Mouse (Mus musculus) midbrain, postnatal 0 days (tissue): Measurements from ENCODE around the gene Slc35d2. TPM values are rescaled to one million over a fixed set of nuclear protein-coding genes. Genes with fewer than 3 reads are reported as not detected.

ENCODE experiments used
- ATAC-seq: fragments of 200-750 bp; cut with Nextera tagmentation; 2 replicates; pipeline ENCODE4 v1.8.0; 2017; ENCODE audit warnings: moderate number of reproducible peaks, mild to moderate bottlenecking, moderate TSS enrichment, moderate library complexity; ENCODE audit not compliant: low FRiP score
- DNase-seq: peaks from one replicate; pipeline ENCODE4 v3.0.0-alpha.2; 2015; ENCODE audit warnings: low spot score
- H3K27ac ChIP-seq: fragments of 300-500 bp; sonication (generic); 2 replicates; pipeline ENCODE4 v1.5.1; 2014; ENCODE audit warnings: low read depth, mild to moderate bottlenecking, low read length, mixed read lengths
- H3K27me3 ChIP-seq: fragments of 300-500 bp; sonication (generic); 2 replicates; pipeline ENCODE4 v1.6.1; 2014; ENCODE audit warnings: low read length, control low read depth, mixed read lengths; ENCODE audit not compliant: insufficient read depth
- H3K36me3 ChIP-seq: fragments of 300-500 bp; sonication (generic); 2 replicates; pipeline ENCODE4 v1.6.1; 2014; ENCODE audit warnings: low read length, control low read depth, mixed read lengths; ENCODE audit not compliant: insufficient read depth
- H3K4me1 ChIP-seq: fragments of 300-500 bp; sonication (generic); 2 replicates; pipeline ENCODE4 v1.6.1; 2014; ENCODE audit warnings: mild to moderate bottlenecking, control low read depth, antibody characterized with exemption, low read length, mixed read lengths; ENCODE audit not compliant: insufficient read depth
- H3K4me2 ChIP-seq: fragments of 300-500 bp; sonication (generic); 2 replicates; pipeline ENCODE4 v1.6.1; 2014; ENCODE audit warnings: low read depth, mild to moderate bottlenecking, low read length, mixed read lengths; ENCODE audit not compliant: poor library complexity, severe bottlenecking
- H3K4me3 ChIP-seq: fragments of 300-500 bp; sonication (generic); 2 replicates; pipeline ENCODE4 v1.5.1; 2014; ENCODE audit warnings: low read depth, mild to moderate bottlenecking, low read length, moderate library complexity
- H3K9ac ChIP-seq: fragments of 300-500 bp; sonication (generic); replicated peaks from 2 replicates; pipeline ENCODE4 v1.6.1; 2014; ENCODE audit warnings: mild to moderate bottlenecking, low read length, moderate library complexity, mixed read lengths; ENCODE audit not compliant: poor library complexity, severe bottlenecking
- H3K9me3 ChIP-seq: fragments of 300-500 bp; sonication (generic); 2 replicates; pipeline ENCODE4 v1.6.1; 2016; ENCODE audit warnings: low read length, control low read depth
- CTCF ChIP-seq: IDR thresholded peaks from 2 replicates; pipeline ENCODE4 v1.5.1; 2016; ENCODE audit warnings: antibody characterized with exemption, mild to moderate bottlenecking
- WGBS: fragments of 180-500 bp; shearing (Covaris S2); extraction: QIAGEN DNeasy Blood & Tissue Kit; methylation state at CpG from one replicate; pipeline ENCODE4 v1.1.7; 2014; 5-methylcytosine and 5-hydroxymethylcytosine counted together
- polyA plus RNA-seq: library from polyadenylated mRNA; unstranded; fragments of >200 nt; fragmentation: Nextera tagmentation; extraction: Ambion mirVana; gene quantifications from 2 replicates; pipeline ENCODE4 v1.2.1, GENCODE M21; 2015
- total RNA-seq: library from RNA; depleted of rRNA; stranded (reverse); fragments of >200 nt; gene quantifications from 2 replicates; pipeline ENCODE4 v1.2.3, GENCODE M21; 2014; rRNA removed

The Slc35d2 gene
- total and polyA plus RNA-seq, 2 experiments from 2014 or later = 0.99 to 1.1 TPM

GRCm38 (mm10) chr13:64048467-64048866 is 80.7 kb downstream of the Slc35d2 start:
- Histone ChIP-seq H3K4me3 (no peak overlapping the region), H3K27me3 (no peaks in the 10 kb centered on the region), H3K9me3 (no peaks in the 10 kb centered on the region), H3K36me3 (no peaks in the 10 kb centered on the region), H3K9ac (no peak overlapping the region), H3K4me1 (no peaks in the 10 kb centered on the region), H3K4me2 (no peak overlapping the region), H3K27ac (no peak overlapping the region)
- WGBS = 88% methylated on average over 2 of the region's 2 CpGs
- ATAC-seq (no peak), DNase-seq (no peak)
- no peak for TF ChIP-seq CTCF

Other genes starting within 250 kb of the Slc35d2 start
- gene Hsd17b3, start 40.1 kb downstream of the Slc35d2 start, total RNA-seq = not detected in 2 replicates
- not detected in 2 replicates for gene Hsd17b3, start 40.1 kb downstream of the Slc35d2 start, polyA plus RNA-seq
- gene Zfp367, start 23.8 kb upstream of the Slc35d2 start, total RNA-seq = 7.1 and 8.6 TPM in 2 replicates
- 3.3 and 3.4 TPM in 2 replicates for gene Zfp367, start 23.8 kb upstream of the Slc35d2 start, polyA plus RNA-seq
- gene Habp4, start 32.5 kb upstream of the Slc35d2 start, total RNA-seq = 55.6 and 68.0 TPM in 2 replicates
- gene Habp4, start 32.5 kb upstream of the Slc35d2 start, polyA plus RNA-seq = 60.3 and 64.5 TPM in 2 replicates
- 4.2 and 4.6 TPM in 2 replicates for gene Cdc14b, start 145.9 kb upstream of the Slc35d2 start, total RNA-seq
- gene Cdc14b, start 145.9 kb upstream of the Slc35d2 start, polyA plus RNA-seq = 0.72 and 1.2 TPM in 2 replicates
- 12.3 and 12.6 TPM in 2 replicates for gene Aaed1, start 183.3 kb upstream of the Slc35d2 start, total RNA-seq
- gene Aaed1, start 183.3 kb upstream of the Slc35d2 start, polyA plus RNA-seq = 12.0 and 13.5 TPM in 2 replicates
- 185 and 214 TPM in 2 replicates for gene Ctsl, start 241.5 kb upstream of the Slc35d2 start, total RNA-seq
- gene Ctsl, start 241.5 kb upstream of the Slc35d2 start, polyA plus RNA-seq = 174 and 196 TPM in 2 replicates